Mouse (Mus musculus): Measurements from ENCODE around the gene Mettl1. TPM values are rescaled to one million over a fixed set of nuclear protein-coding genes. Genes with fewer than 3 reads are reported as not detected.
A peak's percentile ranks its signal among the peaks of the same experiment; 100 is the strongest.

The Mettl1 gene
- 36.3 and 41.7 TPM in 2 replicates for polyA plus RNA-seq (2015; fragmentation: Nextera tagmentation; extraction: Ambion mirVana)

DNA sequence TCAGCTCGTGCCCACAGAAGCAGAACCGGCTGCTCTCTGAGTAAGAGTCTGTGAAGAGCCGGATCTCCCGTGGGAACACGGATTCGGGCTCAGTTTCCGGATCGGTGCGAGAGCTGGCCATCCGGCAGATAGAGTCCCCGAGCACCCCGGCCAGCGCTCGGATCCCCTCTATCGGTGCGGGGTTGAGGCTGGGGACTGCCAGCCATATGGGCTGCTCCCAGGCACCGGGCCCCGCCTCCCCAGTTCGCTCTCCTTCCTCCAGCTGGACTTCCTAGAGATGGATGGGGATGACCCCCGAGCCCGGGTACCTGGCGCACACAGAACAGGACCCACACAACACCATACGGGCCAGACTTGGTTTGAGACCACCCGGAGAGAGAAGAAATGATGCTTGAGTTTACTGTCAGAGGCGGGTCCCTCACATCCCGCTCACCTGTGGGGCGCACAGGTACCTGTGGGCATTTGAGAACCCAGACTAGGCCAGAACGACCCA is at the start of gene Mettl1, which contains the start of gene Eef1akmt3:
Gene Mettl1 (plus strand): TSS at position 141 of the 493 bp plus-strand sequence.
Gene Eef1akmt3 (minus strand): TSS at position 240 of the 493 bp plus-strand sequence.
- peak; percentile 23; the same call in 1 of the 2 replicates for ATAC-seq (ENCODE audit: extremely low read depth, insufficient number of reproducible peaks, low FRiP score, low TSS enrichment)
- Histone ChIP-seq H3K27me3 (replicated peaks) (peaks cover 36% of the 10 kb centered on the region), H3K9me3 (no peaks in the 10 kb centered on the region), H3K27ac (replicated peaks) (peak within 1 kb of the TSS; percentile 69), H3K4me2 (peak within 1 kb of the TSS; percentile 97), H3K9ac (peak within 1 kb of the TSS; percentile 86), H3K36me3 (peaks cover 23% of the 10 kb centered on the region), H3K4me3 (peak within 1 kb of the TSS; percentile 86), H3K4me1 (peaks cover 13% of the 10 kb centered on the region)
- WGBS, result 0% methylated on average over 28 of the region's 28 CpGs

DNA sequence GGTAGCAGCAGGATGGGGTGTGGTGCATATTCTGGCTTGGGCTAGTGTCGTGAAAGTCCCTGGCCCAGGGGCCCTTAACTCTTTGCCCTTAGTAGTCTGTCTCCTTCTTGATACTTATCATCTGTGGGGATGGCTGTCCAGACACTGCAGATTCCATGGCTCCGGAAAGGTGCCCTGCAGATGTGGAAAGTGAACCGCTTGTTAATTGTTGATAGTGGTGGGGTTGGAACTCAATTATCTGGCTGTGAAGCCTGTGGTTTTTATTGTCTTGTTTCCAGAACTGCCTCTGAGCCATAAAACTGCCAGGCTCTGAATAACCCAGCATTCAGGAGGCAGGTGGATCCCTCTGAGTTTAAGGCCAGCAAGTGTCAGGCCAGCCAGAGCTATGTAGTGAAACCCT is 49.5 kb upstream of the Mettl1 start:
- no peak overlapping the region for H3K9ac ChIP-seq
- peaks cover 53% of the 10 kb centered on the region for H3K36me3 ChIP-seq
- ATAC-seq (ENCODE audit: extremely low read depth, insufficient number of reproducible peaks, low FRiP score, low TSS enrichment), result no peak
- no peak overlapping the region for H3K4me2 ChIP-seq
- 53% methylated on average over 3 of the region's 3 CpGs for WGBS
- peaks cover 50% of the 10 kb centered on the region for H3K4me1 ChIP-seq
- no peaks in the 10 kb centered on the region for H3K27me3 ChIP-seq (replicated peaks)
- H3K4me3 ChIP-seq, result no peak overlapping the region
- H3K27ac ChIP-seq (replicated peaks), result no peak overlapping the region
- H3K9me3 ChIP-seq, result no peaks in the 10 kb centered on the region

DNA sequence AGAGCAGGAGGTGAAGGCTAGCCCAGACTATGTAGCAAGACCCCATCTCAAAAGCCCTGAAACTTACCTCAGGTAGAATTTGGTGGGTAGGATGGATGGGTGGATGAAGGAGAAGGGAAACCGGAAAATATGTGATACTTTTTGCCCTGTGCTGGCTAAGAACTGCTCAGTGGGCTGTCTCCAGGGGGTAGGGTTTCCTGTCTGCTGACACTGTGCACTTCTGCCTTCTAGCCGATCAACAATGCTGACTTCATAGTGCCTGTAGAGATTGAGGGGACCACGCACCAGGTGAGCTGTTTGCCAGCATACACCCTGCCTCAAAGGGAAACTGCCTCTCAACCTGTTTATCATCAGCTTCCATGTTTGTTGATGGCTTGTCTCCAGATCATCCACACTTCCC is 47.6 kb upstream of the Mettl1 start:
- Histone ChIP-seq H3K4me1 (peaks cover 37% of the 10 kb centered on the region), H3K4me2 (no peak overlapping the region), H3K9me3 (no peaks in the 10 kb centered on the region), H3K4me3 (no peak overlapping the region), H3K36me3 (peaks cover 69% of the 10 kb centered on the region), H3K9ac (no peak overlapping the region), H3K27me3 (replicated peaks) (no peaks in the 10 kb centered on the region), H3K27ac (replicated peaks) (no peak overlapping the region)
- ATAC-seq (ENCODE audit: extremely low read depth, insufficient number of reproducible peaks, low FRiP score, low TSS enrichment), result no peak
- 81% methylated on average over 3 of the region's 3 CpGs for WGBS

DNA sequence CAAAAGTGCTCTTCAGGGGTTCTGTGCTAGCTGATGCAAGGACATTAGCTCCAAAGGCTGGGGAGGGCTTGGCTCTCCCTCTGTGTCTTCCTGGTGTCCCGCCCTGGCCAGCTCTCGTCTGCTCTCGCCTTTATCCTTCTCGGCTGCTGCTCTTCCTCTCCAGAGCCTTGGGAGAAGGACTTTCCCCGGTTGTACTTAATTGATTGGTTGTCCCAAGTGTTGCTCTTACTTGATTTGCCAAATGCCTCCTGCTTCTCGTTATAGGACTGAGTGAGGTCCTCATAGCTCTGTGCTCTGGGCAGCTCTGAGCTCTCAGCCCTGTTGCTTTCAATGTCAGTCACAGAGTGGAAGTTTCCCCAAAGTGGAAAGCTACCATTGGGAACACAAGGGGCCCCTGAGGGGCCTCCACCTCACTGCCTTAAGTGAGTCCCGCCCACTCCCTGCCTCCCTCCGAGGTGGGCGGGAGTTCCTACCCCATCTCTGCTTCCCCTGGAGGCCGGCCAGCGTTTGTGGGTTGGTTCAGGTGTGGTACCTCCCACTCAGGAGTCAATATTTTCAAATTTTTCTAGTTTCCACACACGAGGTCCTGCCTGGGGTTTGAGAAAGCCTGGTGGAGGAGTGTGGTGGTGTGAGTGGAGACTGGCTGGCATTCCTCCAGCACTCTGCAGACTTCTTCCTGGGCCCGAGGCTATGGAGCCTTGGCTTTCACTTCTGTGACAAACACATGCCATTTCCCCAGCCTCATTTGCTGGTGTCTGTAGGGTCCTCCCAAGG is 43.7 kb upstream of the Mettl1 start:
- ATAC-seq (ENCODE audit: extremely low read depth, insufficient number of reproducible peaks, low FRiP score, low TSS enrichment), result no peak
- WGBS, result 65% methylated on average over 13 of the region's 13 CpGs
- Histone ChIP-seq H3K36me3 (peaks cover 78% of the 10 kb centered on the region), H3K4me3 (no peak overlapping the region), H3K27me3 (replicated peaks) (no peaks in the 10 kb centered on the region), H3K9ac (no peak overlapping the region), H3K4me1 (0 out of 2 replicates have a peak, but pooled peaks cover 7% of the 10 kb centered on the region), H3K9me3 (no peaks in the 10 kb centered on the region), H3K27ac (replicated peaks) (no peak overlapping the region), H3K4me2 (no peak overlapping the region)

DNA sequence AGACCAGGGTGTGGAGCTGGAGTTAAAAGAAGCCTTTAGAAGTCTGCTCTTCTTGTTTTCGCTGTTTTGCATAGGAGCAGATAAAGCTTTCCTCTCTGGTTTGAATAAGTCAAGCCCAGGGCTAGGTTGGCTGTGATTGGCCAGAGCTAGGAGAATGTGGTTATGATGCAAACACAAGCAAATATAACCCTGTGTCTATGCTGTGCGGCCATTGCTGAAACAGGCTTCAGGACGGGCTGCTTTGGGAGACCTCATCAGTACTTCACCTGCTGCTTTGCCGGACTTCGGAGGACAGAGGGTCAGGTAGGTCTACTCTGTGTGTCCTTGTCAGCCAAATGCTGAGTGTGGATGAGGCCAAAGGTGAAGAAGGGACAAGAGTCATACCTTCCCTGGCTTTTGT is 40.7 kb upstream of the Mettl1 start, which contains the start of gene Avil:
Gene Avil (plus strand): TSS at position 181 of the 400 bp plus-strand sequence.
- 73% methylated on average over 5 of the region's 5 CpGs for WGBS
- Histone ChIP-seq H3K4me1 (0 out of 2 replicates have a peak, but pooled peaks cover 7% of the 10 kb centered on the region), H3K4me3 (no peak within 1 kb of the TSS), H3K4me2 (no peak within 1 kb of the TSS), H3K9me3 (no peaks in the 10 kb centered on the region), H3K27ac (replicated peaks) (no peak within 1 kb of the TSS), H3K27me3 (replicated peaks) (no peaks in the 10 kb centered on the region), H3K36me3 (peaks cover 48% of the 10 kb centered on the region), H3K9ac (no peak within 1 kb of the TSS)
- no peak for ATAC-seq (ENCODE audit: extremely low read depth, insufficient number of reproducible peaks, low FRiP score, low TSS enrichment)

DNA sequence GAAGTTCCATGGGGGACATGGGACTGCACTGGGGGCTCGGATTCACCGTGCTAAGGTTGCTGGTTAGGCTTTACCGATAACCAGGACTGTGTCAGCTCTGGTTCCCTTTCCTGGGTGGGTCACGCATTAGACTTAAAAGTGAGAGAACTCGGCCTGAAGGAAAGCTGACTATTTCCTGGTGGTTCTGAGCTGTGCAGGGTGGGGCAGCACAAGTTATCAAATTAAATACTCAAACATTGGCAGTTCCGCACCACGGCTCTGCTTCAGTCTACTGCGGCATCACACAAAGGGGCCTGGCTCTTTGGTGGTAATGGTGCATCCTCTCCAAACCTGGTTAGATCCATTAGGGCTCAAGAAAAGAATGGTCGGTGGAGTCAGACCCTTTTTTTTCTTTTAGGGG is 39.9 kb upstream of the Mettl1 start:
- ATAC-seq (ENCODE audit: extremely low read depth, insufficient number of reproducible peaks, low FRiP score, low TSS enrichment), result no peak
- WGBS, result 81% methylated on average over 9 of the region's 9 CpGs
- Histone ChIP-seq H3K4me2 (no peak overlapping the region), H3K4me3 (no peak overlapping the region), H3K4me1 (0 out of 2 replicates have a peak, but pooled peaks cover 7% of the 10 kb centered on the region), H3K9ac (no peak overlapping the region), H3K9me3 (no peaks in the 10 kb centered on the region), H3K27ac (replicated peaks) (no peak overlapping the region), H3K27me3 (replicated peaks) (no peaks in the 10 kb centered on the region), H3K36me3 (peaks cover 41% of the 10 kb centered on the region)

DNA sequence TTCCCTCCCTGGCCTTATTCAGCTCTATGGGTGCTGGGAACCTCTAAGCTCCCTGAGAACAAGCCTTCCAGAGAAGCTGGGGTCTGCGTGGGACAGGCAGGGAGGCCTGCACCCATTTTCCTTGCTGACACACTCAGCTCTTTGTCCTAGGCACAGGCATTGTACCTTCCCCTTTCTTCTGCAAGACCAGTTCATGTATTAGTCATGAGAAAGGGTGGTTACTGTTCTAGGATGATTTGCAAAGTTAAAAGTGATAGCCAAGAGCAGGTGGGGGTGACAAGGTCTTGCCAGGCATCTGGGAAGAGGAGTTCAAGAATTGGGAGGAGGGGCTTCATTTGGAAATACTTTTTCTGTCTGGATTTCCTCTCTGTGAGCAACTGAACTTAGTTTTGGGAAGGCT is 39.2 kb upstream of the Mettl1 start:
- Histone ChIP-seq H3K4me1 (0 out of 2 replicates have a peak, but pooled peaks cover 7% of the 10 kb centered on the region), H3K4me2 (no peak overlapping the region), H3K4me3 (no peak overlapping the region), H3K9ac (no peak overlapping the region), H3K36me3 (peaks cover 40% of the 10 kb centered on the region), H3K27me3 (replicated peaks) (no peaks in the 10 kb centered on the region), H3K9me3 (no peaks in the 10 kb centered on the region), H3K27ac (replicated peaks) (no peak overlapping the region)
- no peak for ATAC-seq (ENCODE audit: extremely low read depth, insufficient number of reproducible peaks, low FRiP score, low TSS enrichment)
- WGBS, result 76% methylated on average over 1 of the region's 1 CpGs

DNA sequence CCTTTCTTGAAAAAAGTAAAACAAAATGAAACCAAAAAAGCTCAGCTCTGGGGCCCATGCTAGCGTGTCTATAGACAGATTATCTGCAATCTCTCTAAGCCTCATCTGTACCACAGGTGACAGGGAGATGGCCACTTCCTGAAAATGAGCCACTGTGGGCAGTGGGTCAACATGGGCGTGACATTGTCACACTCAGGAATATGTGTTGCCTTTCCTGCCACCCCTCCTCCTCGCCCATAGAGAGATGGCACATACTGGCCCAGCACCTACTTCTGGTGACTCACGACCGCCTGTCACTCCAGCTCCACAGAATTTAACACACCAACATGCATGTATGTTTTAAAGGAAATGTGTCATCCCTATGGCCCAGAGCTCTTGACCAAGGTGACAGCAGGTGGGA is 38.4 kb upstream of the Mettl1 start:
- Histone ChIP-seq H3K4me3 (no peak overlapping the region), H3K9me3 (no peaks in the 10 kb centered on the region), H3K4me1 (0 out of 2 replicates have a peak, but pooled peaks cover 1% of the 10 kb centered on the region), H3K27ac (replicated peaks) (no peak overlapping the region), H3K9ac (no peak overlapping the region), H3K4me2 (no peak overlapping the region), H3K27me3 (replicated peaks) (no peaks in the 10 kb centered on the region), H3K36me3 (peaks cover 32% of the 10 kb centered on the region)
- no peak for ATAC-seq (ENCODE audit: extremely low read depth, insufficient number of reproducible peaks, low FRiP score, low TSS enrichment)
- 89% methylated on average over 5 of the region's 5 CpGs for WGBS

DNA sequence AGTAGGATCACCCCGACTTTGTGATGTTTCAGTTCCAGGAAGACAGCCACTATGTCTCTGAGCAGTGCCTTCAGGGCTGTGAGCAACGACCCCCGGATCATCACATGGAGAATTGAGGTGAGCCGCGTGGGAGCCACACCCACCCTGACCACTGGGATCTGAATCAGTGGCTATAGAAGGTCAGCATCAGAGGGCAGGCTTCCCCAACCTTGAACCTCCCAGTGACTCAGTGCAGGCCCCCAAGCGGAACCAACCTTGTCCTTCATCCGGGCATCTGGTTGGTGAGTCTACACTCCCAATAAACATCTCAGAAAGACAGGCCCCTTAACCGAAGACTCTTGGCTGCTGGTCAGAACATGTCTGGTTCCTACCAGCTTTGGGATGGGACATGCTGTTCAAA is 37.9 kb upstream of the Mettl1 start:
- Histone ChIP-seq H3K27ac (replicated peaks) (no peak overlapping the region), H3K9ac (no peak overlapping the region), H3K36me3 (peaks cover 27% of the 10 kb centered on the region), H3K4me1 (no peaks in the 10 kb centered on the region), H3K4me3 (no peak overlapping the region), H3K27me3 (replicated peaks) (no peaks in the 10 kb centered on the region), H3K4me2 (no peak overlapping the region), H3K9me3 (no peaks in the 10 kb centered on the region)
- no peak for ATAC-seq (ENCODE audit: extremely low read depth, insufficient number of reproducible peaks, low FRiP score, low TSS enrichment)
- WGBS, result 84% methylated on average over 8 of the region's 8 CpGs

DNA sequence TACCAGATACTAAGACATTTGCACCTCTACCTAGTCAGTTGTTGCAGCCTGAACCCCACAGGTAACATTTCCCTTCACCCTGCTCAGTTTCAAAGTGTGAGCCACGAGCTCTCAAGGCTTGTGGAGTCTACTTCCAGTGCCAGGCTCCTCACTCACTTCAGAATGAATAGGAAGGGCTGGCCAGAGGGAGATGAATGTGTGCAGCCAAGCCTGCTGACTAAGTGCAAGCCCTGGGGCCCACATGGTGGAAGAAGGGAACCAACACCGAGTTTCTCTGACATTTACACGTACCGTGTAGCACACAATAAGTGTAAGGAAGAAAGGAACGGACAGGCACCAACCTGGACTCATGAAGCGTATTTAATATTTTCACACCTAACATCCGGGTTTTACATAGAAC is 37.4 kb upstream of the Mettl1 start:
- Histone ChIP-seq H3K4me1 (no peaks in the 10 kb centered on the region), H3K36me3 (peaks cover 22% of the 10 kb centered on the region), H3K27me3 (replicated peaks) (no peaks in the 10 kb centered on the region), H3K4me2 (no peak overlapping the region), H3K27ac (replicated peaks) (no peak overlapping the region), H3K9me3 (no peaks in the 10 kb centered on the region), H3K4me3 (no peak overlapping the region), H3K9ac (no peak overlapping the region)
- no peak for ATAC-seq (ENCODE audit: extremely low read depth, insufficient number of reproducible peaks, low FRiP score, low TSS enrichment)
- WGBS, result 81% methylated on average over 7 of the region's 7 CpGs

DNA sequence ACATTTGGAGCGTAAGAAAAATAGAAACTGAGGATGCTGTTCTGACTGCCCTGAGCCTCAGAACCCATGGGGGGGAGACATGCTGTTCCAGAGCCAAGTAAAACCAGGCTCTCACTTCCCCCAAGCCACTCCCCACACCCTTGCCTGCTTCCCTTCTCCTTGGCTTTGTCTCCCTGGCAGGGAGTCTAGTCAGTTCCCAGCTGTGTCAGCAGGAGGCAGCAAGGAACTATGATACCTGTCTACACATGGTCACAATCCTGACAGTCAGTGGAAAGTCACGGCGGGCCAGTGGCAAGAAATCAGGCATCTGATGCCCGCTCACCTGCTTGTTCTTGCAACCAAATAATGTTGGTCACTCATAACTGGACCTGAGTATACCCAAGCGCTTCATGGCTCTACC is 24.7 kb upstream of the Mettl1 start:
- no peaks in the 10 kb centered on the region for H3K4me1 ChIP-seq
- no peak for ATAC-seq (ENCODE audit: extremely low read depth, insufficient number of reproducible peaks, low FRiP score, low TSS enrichment)
- 50% methylated on average over 5 of the region's 5 CpGs for WGBS
- no peak overlapping the region for H3K4me3 ChIP-seq
- H3K4me2 ChIP-seq, result no peak overlapping the region
- no peak overlapping the region for H3K27ac ChIP-seq (replicated peaks)
- peaks cover 24% of the 10 kb centered on the region for H3K36me3 ChIP-seq
- no peaks in the 10 kb centered on the region for H3K27me3 ChIP-seq (replicated peaks)
- no peaks in the 10 kb centered on the region for H3K9me3 ChIP-seq
- H3K9ac ChIP-seq, result no peak overlapping the region
